Comparison of ENCODE assay signal across 11 mouse cellular contexts in genomic region chr2:112767665-112768064, GRCm38 (mm10).
A peak's percentile ranks its signal among the peaks of the same experiment; 100 is the strongest.
DNase-seq lines count a peak whose midpoint lies in the region; ATAC-seq and TF ChIP-seq lines count a peak whose summit lies in the region.
"Had no signal": no experiment of that assay in that cellular context is flagged by ENCODE, and none has a peak within 500 bp of the region (broad histone marks: within the 10 kb centered on the region; RNA-seq: fewer than 3 reads in every experiment).

No protein-coding gene starts in this region.

- H3K9ac ChIP-seq in heart, postnatal 0 days (replicated peaks; ENCODE audit: low read depth, low read length): no peak overlapping the region
- H3K9ac ChIP-seq in forebrain, embryonic 16.5 days (replicated peaks; ENCODE audit: low read depth, low read length): no peak overlapping the region

- TF ChIP-seq CTCF in heart, postnatal 0 days (IDR thresholded peaks at IDR 0.05; ENCODE audit: low read depth): peak; percentile 49

- no peaks in the 10 kb centered on the region for H3K27me3 ChIP-seq in heart, postnatal 0 days (ENCODE audit: control insufficient read depth, insufficient read depth, low read length)
- H3K27me3 ChIP-seq in forebrain, embryonic 16.5 days (replicated peaks; ENCODE audit: control insufficient read depth, insufficient read depth, low read length): no peaks in the 10 kb centered on the region

- 70% methylated on average over 5 of the region's 5 CpGs for WGBS in heart, postnatal 0 days
- WGBS in forebrain, embryonic 16.5 days: 73% methylated on average over 5 of the region's 5 CpGs

- H3K9me3 ChIP-seq in heart, postnatal 0 days (replicated peaks; ENCODE audit: control insufficient read depth, low read length): no peaks in the 10 kb centered on the region
- H3K9me3 ChIP-seq in forebrain, embryonic 16.5 days (ENCODE audit: control insufficient read depth, low read length): no peaks in the 10 kb centered on the region

- DNase-seq in heart, postnatal 0 days (ENCODE audit: low spot score): no peak
- DNase-seq in heart, adult 9 months (ENCODE audit: low spot score in 2 of 2): no peak
- DNase-seq in testis, postnatal 10 days (ENCODE audit: low spot score): peak; percentile 44
- no peak for DNase-seq in testis, postnatal 14 days (ENCODE audit: low spot score)
- DNase-seq in c-Kit-positive CD71-positive TER-119-positive erythroid progenitor cells, embryonic 14.5 days (ENCODE audit: low spot score): no peak
- DNase-seq in yolk sac, embryonic 10.5 days (ENCODE audit: low spot score): no peak
- DNase-seq: cerebellum, adult 8-10 months; gastrocnemius, postnatal 25 days; lung, postnatal 4 days; thymus, postnatal 25 days had no signal

- TF ChIP-seq EP300 in heart, postnatal 0 days (IDR thresholded peaks at IDR 0.05; ENCODE audit: low read depth): no peak

- H3K36me3 ChIP-seq in heart, postnatal 0 days (replicated peaks; ENCODE audit: control insufficient read depth, insufficient read depth, low read length): no peaks in the 10 kb centered on the region
- H3K36me3 ChIP-seq in forebrain, embryonic 16.5 days (ENCODE audit: control insufficient read depth, insufficient read depth): no peaks in the 10 kb centered on the region

- H3K4me1 ChIP-seq in heart, postnatal 0 days (ENCODE audit: control insufficient read depth, insufficient read depth): no peaks in the 10 kb centered on the region
- H3K4me1 ChIP-seq in forebrain, embryonic 16.5 days (replicated peaks; ENCODE audit: control insufficient read depth, insufficient read depth, low read length): no peaks in the 10 kb centered on the region

- H3K4me2 ChIP-seq in heart, postnatal 0 days (ENCODE audit: low read depth, low read length): no peak overlapping the region
- no peak overlapping the region for H3K4me2 ChIP-seq in forebrain, embryonic 16.5 days (ENCODE audit: low read length)

- no peak for ATAC-seq in heart, postnatal 0 days (ENCODE audit: insufficient read depth, low read depth)
- peak; percentile 66 for ATAC-seq in forebrain, embryonic 16.5 days

- H3K4me3 ChIP-seq in heart, postnatal 0 days (ENCODE audit: low read depth, low read length): no peak overlapping the region
- H3K4me3 ChIP-seq in forebrain, embryonic 16.5 days (replicated peaks; ENCODE audit: low read length): no peak overlapping the region

- H3K27ac ChIP-seq in heart, postnatal 0 days (ENCODE audit: low read depth): no peak overlapping the region
- H3K27ac ChIP-seq in forebrain, embryonic 16.5 days (ENCODE audit: low read length): no peak overlapping the region
